Comparison of ENCODE assay signal across 17 mouse cellular contexts in the genomic region with DNA sequence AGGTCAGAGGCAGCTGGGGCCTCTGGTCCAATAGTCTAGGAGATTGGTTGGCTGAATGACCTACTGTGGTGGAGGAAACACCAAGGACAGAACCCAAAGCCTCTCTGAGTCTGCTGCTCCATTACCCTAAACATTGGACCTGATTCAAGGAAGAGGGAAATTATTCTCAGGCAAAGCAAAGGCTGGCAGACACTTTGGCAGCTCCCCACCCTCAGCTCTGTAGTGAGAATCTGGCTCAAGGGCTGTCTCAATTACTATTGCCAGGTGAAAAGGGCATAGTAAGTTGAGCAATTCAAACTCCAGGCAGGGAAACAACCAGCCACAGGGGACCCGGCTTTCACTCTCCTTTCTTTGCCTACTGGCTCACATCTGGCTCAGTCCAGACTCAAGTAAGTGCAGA. TPM values are rescaled to one million over a fixed set of nuclear protein-coding genes. Genes with fewer than 3 reads are reported as not detected.
A peak's percentile ranks its signal among the peaks of the same experiment; 100 is the strongest.
DNase-seq lines count a peak whose midpoint lies in the region.
"Had no signal": no experiment of that assay in that cellular context is flagged by ENCODE, and none has a peak within 500 bp of the region (broad histone marks: within the 10 kb centered on the region; RNA-seq: fewer than 3 reads in every experiment).

No protein-coding gene starts in this region.

- peak; percentile 16 for DNase-seq in adrenal gland, postnatal 14 days
- no peak for DNase-seq in adrenal gland, postnatal 4 days (ENCODE audit: low spot score in 2 of 2)
- peak; percentile 2 for DNase-seq in left cerebral cortex, postnatal 4 days
- no peak for DNase-seq in left cerebral cortex, adult 8-10 months (ENCODE audit: low spot score in 2 of 2)
- DNase-seq in NIH3T3 (ENCODE audit: low read depth) = peak; percentile 56
- DNase-seq in lung, adult 18-20 months = no peak
- no peak for DNase-seq in kidney, adult 11 months
- DNase-seq: cerebellum, adult 11 months; cerebellum, adult 8-10 months; embryo, embryonic 11 days; gastrocnemius, postnatal 10 days; gastrocnemius, postnatal 36 days; heart, adult 2 months; heart, postnatal 14 days; heart, postnatal 4 days had no signal

- intact Hi-C loops in left cerebral cortex, postnatal 4 days (cut with DNase I) = loop anchor here (5.0 kb wide), 1 partner anchor 86 kb away; no protein-coding TSS in a partner anchor

RNA-seq across cellular contexts. Expression of a gene that starts 6.5 kb away (rescaled TPM):
- total RNA-seq in adrenal gland, postnatal 14 days (2021) = 0.15 and 0.30 TPM in 2 replicates
- total RNA-seq in adrenal gland, postnatal 4 days (2021) = 1 to 10 TPM; 1.2 to 1.4 TPM
- 1 to 10 TPM; 2.0 TPM for total RNA-seq in left cerebral cortex, postnatal 4 days (2021)
- total RNA-seq in left cerebral cortex, adult 8-10 months (2022) = 1 to 10 TPM; 1.2 to 1.6 (median 1.3) TPM
- total RNA-seq: granulocyte monocyte progenitor cell, adult 5-6 weeks; MEL had no signal

Comparison
In these comparisons a context has a peak if more than half of its experiments do, and no peak if none do; other contexts are left out.
1. DNase-seq: peak in adrenal gland, postnatal 14 days (single experiment), left cerebral cortex, postnatal 4 days (single experiment) and NIH3T3 (single experiment); none in adrenal gland, postnatal 4 days (0 of 2), left cerebral cortex, adult 8-10 months (0 of 2), lung, adult 18-20 months (0 of 2) and kidney, adult 11 months (single experiment).